ENCODE assay signal across 8 mouse cellular contexts in the genomic region with DNA sequence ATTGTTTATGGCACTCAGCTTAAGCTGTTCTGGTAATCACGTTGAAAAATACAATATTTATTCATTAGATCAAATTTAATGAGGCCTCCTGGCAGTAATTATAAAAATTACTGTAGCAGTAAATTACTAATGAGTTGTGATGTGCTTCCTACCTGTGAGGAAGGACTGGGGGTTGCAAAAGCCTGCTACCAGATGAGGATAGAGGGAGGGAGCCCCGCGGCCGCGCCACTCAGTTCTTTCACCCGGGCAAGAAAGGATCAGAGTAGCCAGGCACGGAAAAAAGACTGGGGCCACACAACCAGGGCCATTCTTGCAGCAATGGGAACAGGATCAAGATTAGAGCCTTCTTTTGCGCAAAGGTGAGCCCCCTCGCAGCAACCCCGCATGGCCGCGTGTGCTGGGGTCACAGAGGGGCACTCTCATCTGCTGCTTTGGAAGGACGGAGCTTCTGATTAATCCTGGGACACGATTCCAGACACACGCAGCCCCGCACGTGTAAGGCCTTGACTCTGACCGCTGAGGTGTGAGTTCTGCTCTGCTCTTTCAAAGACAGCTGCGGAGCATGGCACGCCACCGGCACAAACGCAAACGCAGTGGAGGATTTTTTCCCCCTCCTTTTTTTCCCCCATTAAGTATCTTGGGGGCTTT. TPM values are rescaled to one million over a fixed set of nuclear protein-coding genes. Genes with fewer than 3 reads are reported as not detected.
DNase-seq lines count a peak whose midpoint lies in the region; ATAC-seq and TF ChIP-seq lines count a peak whose summit lies in the region.
"Had no signal": no experiment of that assay in that cellular context is flagged by ENCODE, and none has a peak within 500 bp of the region (broad histone marks: within the 10 kb centered on the region; RNA-seq: fewer than 3 reads in every experiment).

No protein-coding gene starts in this region.

- H3K4me3 ChIP-seq in ES-E14 (ENCODE audit: insufficient read depth in 1 of 2, low read depth in 1 of 2, low read length in 2 of 2, poor library complexity in 1 of 2, severe bottlenecking in 1 of 2) = peak overlapping the region; percentile 34 to 42
- H3K4me3 ChIP-seq in hindbrain, embryonic 12.5 days = peak overlapping the region; percentile 18
- peak overlapping the region; percentile 1; the same call in 1 of the 2 replicates for H3K4me3 ChIP-seq in midbrain, embryonic 11.5 days (ENCODE audit: low read depth, low read length)
- H3K4me3 ChIP-seq in thymus, adult 2 months (ENCODE audit: control insufficient read depth, insufficient read depth, low read length) = no peak overlapping the region

- peaks cover 0 to 2% of the 10 kb centered on the region in 2 experiments; a peak in 2 of 4 replicates for H3K4me1 ChIP-seq in ES-E14 (ENCODE audit: control insufficient read depth in 2 of 2, insufficient read depth in 2 of 2, low read length in 2 of 2, poor library complexity in 1 of 2)
- peaks cover 11% of the 10 kb centered on the region for H3K4me1 ChIP-seq in hindbrain, embryonic 12.5 days
- H3K4me1 ChIP-seq in midbrain, embryonic 11.5 days (ENCODE audit: control insufficient read depth, insufficient read depth, low read length) = peaks cover 12% of the 10 kb centered on the region; the same call in 1 of the 2 replicates
- H3K4me1 ChIP-seq in thymus, adult 2 months (replicated peaks; ENCODE audit: control insufficient read depth, insufficient read depth, low read length) = no peaks in the 10 kb centered on the region

- ATAC-seq in hindbrain, embryonic 12.5 days (ENCODE audit: low FRiP score) = no peak
- no peak for ATAC-seq in midbrain, embryonic 11.5 days (ENCODE audit: low FRiP score)
- ATAC-seq: activated CD4-positive, CD25-positive, alpha-beta regulatory T cell, adult 4 months had no signal

- in situ Hi-C loops in ES-E14 (cut with MboI; ENCODE audit: low sequenced_read_pairs in 2 of 2, unreplicated experiment in 2 of 2) = no loop called here

- WGBS in hindbrain, embryonic 12.5 days = 3% methylated on average over 23 of the region's 23 CpGs
- WGBS in midbrain, embryonic 11.5 days = 2% methylated on average over 23 of the region's 23 CpGs
- WGBS in thymus, adult 2 months = 40% methylated on average over 23 of the region's 23 CpGs

- H3K4me2 ChIP-seq in hindbrain, embryonic 12.5 days (replicated peaks) = peak overlapping the region; percentile 52
- H3K4me2 ChIP-seq in midbrain, embryonic 11.5 days = peak overlapping the region; percentile 36

- TF ChIP-seq POLR2A in brain, embryonic 14.5 days (IDR thresholded peaks at IDR 0.05; ENCODE audit: borderline replicate concordance, extremely low read depth, insufficient read depth, insufficient read length, poor library complexity, severe bottlenecking) = no peak
- no peak for TF ChIP-seq POLR2A in thymus, adult 2 months (IDR thresholded peaks at IDR 0.05; ENCODE audit: control insufficient read depth, extremely low read depth, insufficient read depth, low read length, poor library complexity)

- peak overlapping the region; percentile 27 for H3K9ac ChIP-seq in ES-E14 (ENCODE audit: insufficient read depth, low read depth, low read length, poor library complexity, severe bottlenecking)
- peak overlapping the region; percentile 3; the same call in 1 of the 2 replicates for H3K9ac ChIP-seq in hindbrain, embryonic 12.5 days
- H3K9ac ChIP-seq in midbrain, embryonic 11.5 days (ENCODE audit: low read length) = peak overlapping the region; percentile 31; the same call in 1 of the 2 replicates

- peaks cover 41% of the 10 kb centered on the region for H3K27me3 ChIP-seq in hindbrain, embryonic 12.5 days
- peaks cover 5% of the 10 kb centered on the region for H3K27me3 ChIP-seq in midbrain, embryonic 11.5 days (ENCODE audit: control insufficient read depth, insufficient read depth, low read length)
- H3K27me3 ChIP-seq in thymus, adult 2 months (ENCODE audit: control insufficient read depth, insufficient read depth, low read length) = peaks cover 4% of the 10 kb centered on the region; the same call in 1 of the 2 replicates

- DNase-seq in ES-E14 (ENCODE audit: low read depth, low spot score) = no peak
- peak; percentile 63 for DNase-seq in brain, embryonic 14.5 days (ENCODE audit: low read depth)
- DNase-seq in midbrain, embryonic 11.5 days (ENCODE audit: low spot score, missing footprints) = peak; percentile 94
- DNase-seq in adrenal gland, postnatal 14 days = no peak
- DNase-seq in right cerebral cortex, postnatal 4 days = no peak
- DNase-seq in thymus, adult 2 months = no peak

- TF ChIP-seq CTCF in brain, embryonic 14.5 days (IDR thresholded peaks at IDR 0.05; ENCODE audit: borderline replicate concordance, extremely low read depth, insufficient read depth, insufficient read length) = no peak
- TF ChIP-seq CTCF in thymus, adult 2 months (IDR thresholded peaks at IDR 0.05; ENCODE audit: borderline replicate concordance, control insufficient read depth, extremely low read depth, insufficient read depth, low read length, poor library complexity) = no peak

- no peak overlapping the region for H3K27ac ChIP-seq in ES-E14 (ENCODE audit: insufficient read depth, low read depth, low read length, poor library complexity, severe bottlenecking)
- H3K27ac ChIP-seq in hindbrain, embryonic 12.5 days = no peak overlapping the region
- no peak overlapping the region for H3K27ac ChIP-seq in midbrain, embryonic 11.5 days (ENCODE audit: low read depth, low read length)
- no peak overlapping the region for H3K27ac ChIP-seq in thymus, adult 2 months (ENCODE audit: control insufficient read depth, insufficient read depth, low read length)

- no peaks in the 10 kb centered on the region for H3K36me3 ChIP-seq in ES-E14 (ENCODE audit: control insufficient read depth, insufficient read depth, low read length, poor library complexity, severe bottlenecking)
- no peaks in the 10 kb centered on the region for H3K36me3 ChIP-seq in hindbrain, embryonic 12.5 days
- no peaks in the 10 kb centered on the region for H3K36me3 ChIP-seq in midbrain, embryonic 11.5 days (ENCODE audit: control insufficient read depth, insufficient read depth, low read length)
- no peaks in the 10 kb centered on the region for H3K36me3 ChIP-seq in thymus, adult 2 months (ENCODE audit: control insufficient read depth, insufficient read depth, low read length)

- no peaks in the 10 kb centered on the region for H3K9me3 ChIP-seq in ES-E14 (ENCODE audit: control insufficient read depth, insufficient read depth, low read depth, low read length)
- H3K9me3 ChIP-seq in hindbrain, embryonic 12.5 days (replicated peaks) = no peaks in the 10 kb centered on the region
- no peaks in the 10 kb centered on the region for H3K9me3 ChIP-seq in midbrain, embryonic 11.5 days (ENCODE audit: control insufficient read depth, low read length)

TF ChIP-seq in ES-E14, 5 proteins besides CTCF, POLR2A, EP300 and RAD21:
- TF ChIP-seq ZNF384 (IDR thresholded peaks at IDR 0.05; ENCODE audit: low read depth, low read length) = no peak
- TF ChIP-seq HCFC1 (IDR thresholded peaks at IDR 0.05; ENCODE audit: borderline replicate concordance, insufficient read depth, low read length) = no peak
- TF ChIP-seq ZC3H11A (IDR thresholded peaks at IDR 0.05; ENCODE audit: borderline replicate concordance, low read depth, low read length) = no peak
- TF ChIP-seq CHD2 (IDR thresholded peaks at IDR 0.05; ENCODE audit: low read depth, low read length) = no peak
- TF ChIP-seq MAFK (IDR thresholded peaks at IDR 0.05; ENCODE audit: insufficient read depth, low read depth, low read length) = no peak

RNA-seq across cellular contexts. Expression of gene Cdca7, which starts 23.2 kb away (rescaled TPM):
- total RNA-seq in ES-E14 (2012; rRNA removed) = 94.1 and 107 TPM in 2 replicates
- polyA plus RNA-seq in brain, embryonic 14.5 days (2012; rRNA removed) = 48.7 and 107 TPM in 2 replicates
- polyA plus RNA-seq in hindbrain, embryonic 12.5 days (2016; fragmentation: Nextera tagmentation; extraction: Ambion mirVana) = 100 and 101 TPM in 2 replicates
- 172 and 189 TPM in 2 replicates for polyA plus RNA-seq in midbrain, embryonic 11.5 days (2014; fragmentation: Nextera tagmentation; extraction: Ambion mirVana)
- total RNA-seq in adrenal gland, postnatal 14 days (2021) = 10.9 and 15.0 TPM in 2 replicates
- 313 and 333 TPM in 2 replicates for polyA plus RNA-seq in thymus, adult 2 months (2012; rRNA removed)

Comparison
In these comparisons a context has a peak if more than half of its experiments do, and no peak if none do; other contexts are left out.
1. DNase-seq: peak in brain, embryonic 14.5 days (single experiment) and midbrain, embryonic 11.5 days (single experiment); none in ES-E14 (single experiment), adrenal gland, postnatal 14 days (single experiment), right cerebral cortex, postnatal 4 days (single experiment) and thymus, adult 2 months (single experiment).
2. Peak in every context shown above with its lines, with median percentiles within 50 percentile points of each other: H3K9ac ChIP-seq.